Mouse (Mus musculus): ENCODE data around the gene Ccm2. TPM values are rescaled to one million over a fixed set of nuclear protein-coding genes. Genes with fewer than 3 reads are reported as not detected.

Ccm2 gene
- polyA plus RNA-seq, 1 experiment from 2014 or later, result 81.6 TPM

GRCm38 (mm10) chr11:6527256-6528185 is 19.2 kb upstream of the Ccm2 start:
- H3K27me3 ChIP-seq (ENCODE audit: control insufficient read depth, insufficient read depth, low read length), result no peaks in the 10 kb centered on the region
- DNase-seq (ENCODE audit: low spot score, missing footprints) (no peak), ATAC-seq (ENCODE audit: low FRiP score) (peak; percentile 17)
- H3K9me3 ChIP-seq (ENCODE audit: control insufficient read depth, low read length), result no peaks in the 10 kb centered on the region
- peak overlapping the region; percentile 83 for H3K9ac ChIP-seq (ENCODE audit: low read length)
- H3K4me1 ChIP-seq (ENCODE audit: control insufficient read depth, insufficient read depth, low read length), result peaks cover 13% of the 10 kb centered on the region
- H3K36me3 ChIP-seq (ENCODE audit: control insufficient read depth, insufficient read depth, low read length), result peaks cover 16% of the 10 kb centered on the region
- H3K4me3 ChIP-seq (ENCODE audit: low read depth, low read length), result peak overlapping the region; percentile 64
- peak overlapping the region; percentile 44; the same call in 1 of the 2 replicates for H3K27ac ChIP-seq (ENCODE audit: low read depth, low read length)
- 19% methylated on average over 10 of the region's 10 CpGs for WGBS
- H3K4me2 ChIP-seq, result peak overlapping the region; percentile 85

GRCm38 (mm10) chr11:6528186-6529006 is 18.3 kb upstream of the Ccm2 start:
- Histone ChIP-seq H3K4me1 (ENCODE audit: control insufficient read depth, insufficient read depth, low read length) (peaks cover 13% of the 10 kb centered on the region), H3K27ac (ENCODE audit: low read depth, low read length) (peak overlapping the region; percentile 44), H3K4me2 (peak overlapping the region; percentile 85), H3K9ac (ENCODE audit: low read length) (peak overlapping the region; percentile 83), H3K27me3 (ENCODE audit: control insufficient read depth, insufficient read depth, low read length) (no peaks in the 10 kb centered on the region), H3K9me3 (ENCODE audit: control insufficient read depth, low read length) (no peaks in the 10 kb centered on the region), H3K36me3 (ENCODE audit: control insufficient read depth, insufficient read depth, low read length) (peaks cover 16% of the 10 kb centered on the region), H3K4me3 (ENCODE audit: low read depth, low read length) (peak overlapping the region; percentile 64)
- ATAC-seq (ENCODE audit: low FRiP score) (peak; percentile 96), DNase-seq (ENCODE audit: low spot score, missing footprints) (peak; percentile 100)
- WGBS, result under 1% methylated on average over 51 of the region's 51 CpGs

- WGBS, result 94% methylated on average over 8 of the region's 8 CpGs
- DNase-seq (ENCODE audit: low spot score, missing footprints), result no peak
- H3K4me1 ChIP-seq (ENCODE audit: control insufficient read depth, insufficient read depth, low read length), result peaks cover 13% of the 10 kb centered on the region
- H3K27ac ChIP-seq (ENCODE audit: low read depth, low read length), result no peak overlapping the region
- no peak overlapping the region for H3K4me2 ChIP-seq
- H3K9me3 ChIP-seq (ENCODE audit: control insufficient read depth, low read length), result no peaks in the 10 kb centered on the region
- H3K4me3 ChIP-seq (ENCODE audit: low read depth, low read length), result no peak overlapping the region
- peaks cover 11% of the 10 kb centered on the region for H3K36me3 ChIP-seq (ENCODE audit: control insufficient read depth, insufficient read depth, low read length)
- H3K27me3 ChIP-seq (ENCODE audit: control insufficient read depth, insufficient read depth, low read length), result no peaks in the 10 kb centered on the region
- H3K9ac ChIP-seq (ENCODE audit: low read length), result no peak overlapping the region
- no peak for ATAC-seq (ENCODE audit: low FRiP score)
These were observed 16.7 kb upstream of the Ccm2 start for GRCm38 (mm10) chr11:6529961-6530360.

- no peak for ATAC-seq (ENCODE audit: low FRiP score)
- Histone ChIP-seq H3K27me3 (ENCODE audit: control insufficient read depth, insufficient read depth, low read length) (no peaks in the 10 kb centered on the region), H3K9me3 (ENCODE audit: control insufficient read depth, low read length) (no peaks in the 10 kb centered on the region), H3K27ac (ENCODE audit: low read depth, low read length) (no peak overlapping the region), H3K36me3 (ENCODE audit: control insufficient read depth, insufficient read depth, low read length) (peaks cover 6% of the 10 kb centered on the region), H3K4me2 (no peak overlapping the region), H3K9ac (ENCODE audit: low read length) (no peak overlapping the region), H3K4me1 (ENCODE audit: control insufficient read depth, insufficient read depth, low read length) (peaks cover 10% of the 10 kb centered on the region), H3K4me3 (ENCODE audit: low read depth, low read length) (no peak overlapping the region)
- 85% methylated on average over 3 of the region's 3 CpGs for WGBS
- no peak for DNase-seq (ENCODE audit: low spot score, missing footprints)
These were observed 15.9 kb upstream of the Ccm2 start for GRCm38 (mm10) chr11:6530746-6531145.

- Histone ChIP-seq H3K9me3 (ENCODE audit: control insufficient read depth, low read length) (no peaks in the 10 kb centered on the region), H3K4me3 (ENCODE audit: low read depth, low read length) (no peak overlapping the region)
These were observed 2.0 kb upstream of the Ccm2 start for GRCm38 (mm10) chr11:6544683-6545082.

GRCm38 (mm10) chr11:6545186-6545856 is 1.4 kb upstream of the Ccm2 start:
- Histone ChIP-seq H3K4me1 (ENCODE audit: control insufficient read depth, insufficient read depth, low read length) (peaks cover 8% of the 10 kb centered on the region; the same call in 1 of the 2 replicates), H3K27ac (ENCODE audit: low read depth, low read length) (no peak overlapping the region), H3K9ac (ENCODE audit: low read length) (no peak overlapping the region), H3K4me2 (peak overlapping the region; percentile 55; the same call in 1 of the 2 replicates), H3K36me3 (ENCODE audit: control insufficient read depth, insufficient read depth, low read length) (no peaks in the 10 kb centered on the region), H3K9me3 (ENCODE audit: control insufficient read depth, low read length) (no peaks in the 10 kb centered on the region), H3K4me3 (ENCODE audit: low read depth, low read length) (no peak overlapping the region; the same call in 1 of the 2 replicates), H3K27me3 (ENCODE audit: control insufficient read depth, insufficient read depth, low read length) (no peaks in the 10 kb centered on the region)
- no peak for ATAC-seq (ENCODE audit: low FRiP score)
- peak; percentile 75 for DNase-seq (ENCODE audit: low spot score, missing footprints)
- 96% methylated on average over 4 of the region's 4 CpGs for WGBS

More at GRCm38 (mm10) chr11:6544683-6545082, 2.0 kb upstream of the Ccm2 start:
- Histone ChIP-seq H3K9ac (ENCODE audit: low read length) (no peak overlapping the region), H3K27me3 (ENCODE audit: control insufficient read depth, insufficient read depth, low read length) (no peaks in the 10 kb centered on the region), H3K36me3 (ENCODE audit: control insufficient read depth, insufficient read depth, low read length) (no peaks in the 10 kb centered on the region), H3K4me2 (no peak overlapping the region), H3K27ac (ENCODE audit: low read depth, low read length) (no peak overlapping the region), H3K4me1 (ENCODE audit: control insufficient read depth, insufficient read depth, low read length) (peaks cover 8% of the 10 kb centered on the region; the same call in 1 of the 2 replicates)
- ATAC-seq (ENCODE audit: low FRiP score) (no peak), DNase-seq (ENCODE audit: low spot score, missing footprints) (peak; percentile 37)
- 93% methylated on average over 3 of the region's 3 CpGs for WGBS

- Histone ChIP-seq H3K4me1 (ENCODE audit: control insufficient read depth, insufficient read depth, low read length) (peaks cover 8% of the 10 kb centered on the region; the same call in 1 of the 2 replicates), H3K9ac (ENCODE audit: low read length) (peak overlapping the region; percentile 85)
- WGBS, result 28% methylated on average over 3 of the region's 3 CpGs
These were observed 862 bp upstream of the Ccm2 start for GRCm38 (mm10) chr11:6545857-6546192.

GRCm38 (mm10) chr11:6547037-6547680 is 472 bp downstream of the Ccm2 start:
- Histone ChIP-seq H3K36me3 (ENCODE audit: control insufficient read depth, insufficient read depth, low read length) (no peaks in the 10 kb centered on the region), H3K4me1 (ENCODE audit: control insufficient read depth, insufficient read depth, low read length) (peaks cover 8% of the 10 kb centered on the region; the same call in 1 of the 2 replicates), H3K27me3 (ENCODE audit: control insufficient read depth, insufficient read depth, low read length) (no peaks in the 10 kb centered on the region), H3K9me3 (ENCODE audit: control insufficient read depth, low read length) (no peaks in the 10 kb centered on the region), H3K27ac (ENCODE audit: low read depth, low read length) (peak overlapping the region; percentile 92), H3K4me3 (ENCODE audit: low read depth, low read length) (peak overlapping the region; percentile 93), H3K4me2 (peak overlapping the region; percentile 55), H3K9ac (ENCODE audit: low read length) (peak overlapping the region; percentile 85)
- WGBS, result 1% methylated on average over 27 of the region's 41 CpGs
- peak; percentile 92 for DNase-seq (ENCODE audit: low spot score, missing footprints)
- ATAC-seq (ENCODE audit: low FRiP score), result peak; percentile 77

More at GRCm38 (mm10) chr11:6545857-6546192, 862 bp upstream of the Ccm2 start:
- Histone ChIP-seq H3K36me3 (ENCODE audit: control insufficient read depth, insufficient read depth, low read length) (no peaks in the 10 kb centered on the region), H3K27ac (ENCODE audit: low read depth, low read length) (peak overlapping the region; percentile 92), H3K4me3 (ENCODE audit: low read depth, low read length) (peak overlapping the region; percentile 93), H3K9me3 (ENCODE audit: control insufficient read depth, low read length) (no peaks in the 10 kb centered on the region), H3K27me3 (ENCODE audit: control insufficient read depth, insufficient read depth, low read length) (no peaks in the 10 kb centered on the region), H3K4me2 (peak overlapping the region; percentile 55)
- ATAC-seq (ENCODE audit: low FRiP score) (peak; percentile 18), DNase-seq (ENCODE audit: low spot score, missing footprints) (no peak)
